Mouse (Mus musculus): Measurements from ENCODE around the gene Lamtor2. TPM values are rescaled to one million over a fixed set of nuclear protein-coding genes. Genes with fewer than 3 reads are reported as not detected.

The Lamtor2 gene
- total and polyA plus RNA-seq, 2 experiments: 125 to 201 TPM

- DNase-seq (ENCODE audit: extremely low read depth, low read depth, low spot score): no peak
- Histone ChIP-seq H3K27ac (replicated peaks; ENCODE audit: insufficient read depth, low read depth, low read length) (no peak overlapping the region), H3K9ac (ENCODE audit: low read depth, low read length) (no peak overlapping the region), H3K27me3 (ENCODE audit: control insufficient read depth, insufficient read depth, low read length) (no peaks in the 10 kb centered on the region), H3K36me3 (ENCODE audit: control insufficient read depth, insufficient read depth, low read length) (no peaks in the 10 kb centered on the region), H3K79me2 (ENCODE audit: control insufficient read depth, insufficient read depth, low read length) (no peaks in the 10 kb centered on the region), H3K4me1 (ENCODE audit: control insufficient read depth, insufficient read depth, low read length) (no peaks in the 10 kb centered on the region), H3K4me3 (ENCODE audit: insufficient read depth, low read depth, low read length) (no peak overlapping the region)
- TF ChIP-seq POLR2A (IDR thresholded peaks at IDR 0.05; ENCODE audit: extremely low read depth, insufficient read depth, low read length) (no peak), CTCF (IDR thresholded peaks at IDR 0.05; ENCODE audit: low read depth, low read length) (no peak)
- WGBS: 97% methylated on average over 6 of the region's 6 CpGs
Measured at GRCm38 (mm10) chr3:88521156-88521555, 31.7 kb downstream of the Lamtor2 start.

GRCm38 (mm10) chr3:88520078-88520477, 32.8 kb downstream of the Lamtor2 start:
- no peaks in the 10 kb centered on the region for H3K4me1 ChIP-seq (ENCODE audit: control insufficient read depth, insufficient read depth, low read length)
- TF ChIP-seq CTCF (IDR thresholded peaks at IDR 0.05; ENCODE audit: low read depth, low read length): no peak
- no peak for TF ChIP-seq POLR2A (IDR thresholded peaks at IDR 0.05; ENCODE audit: extremely low read depth, insufficient read depth, low read length)
- H3K9ac ChIP-seq (ENCODE audit: low read depth, low read length): no peak overlapping the region
- WGBS: 84% methylated on average over 2 of the region's 2 CpGs
- H3K27me3 ChIP-seq (ENCODE audit: control insufficient read depth, insufficient read depth, low read length): no peaks in the 10 kb centered on the region
- H3K79me2 ChIP-seq (ENCODE audit: control insufficient read depth, insufficient read depth, low read length): no peaks in the 10 kb centered on the region
- H3K36me3 ChIP-seq (ENCODE audit: control insufficient read depth, insufficient read depth, low read length): no peaks in the 10 kb centered on the region
- DNase-seq (ENCODE audit: extremely low read depth, low read depth, low spot score): no peak
- no peak overlapping the region for H3K27ac ChIP-seq (replicated peaks; ENCODE audit: insufficient read depth, low read depth, low read length)
- no peak overlapping the region for H3K4me3 ChIP-seq (ENCODE audit: insufficient read depth, low read depth, low read length)

GRCm38 (mm10) chr3:88518411-88518810, 34.5 kb downstream of the Lamtor2 start:
- 92% methylated on average over 4 of the region's 4 CpGs for WGBS

GRCm38 (mm10) chr3:88516407-88516806, 36.5 kb downstream of the Lamtor2 start:
- Histone ChIP-seq H3K36me3 (ENCODE audit: control insufficient read depth, insufficient read depth, low read length) (no peaks in the 10 kb centered on the region), H3K27me3 (ENCODE audit: control insufficient read depth, insufficient read depth, low read length) (no peaks in the 10 kb centered on the region), H3K27ac (replicated peaks; ENCODE audit: insufficient read depth, low read depth, low read length) (no peak overlapping the region), H3K9ac (ENCODE audit: low read depth, low read length) (no peak overlapping the region), H3K79me2 (ENCODE audit: control insufficient read depth, insufficient read depth, low read length) (no peaks in the 10 kb centered on the region), H3K4me3 (ENCODE audit: insufficient read depth, low read depth, low read length) (no peak overlapping the region), H3K4me1 (ENCODE audit: control insufficient read depth, insufficient read depth, low read length) (no peaks in the 10 kb centered on the region)
- 89% methylated on average over 2 of the region's 2 CpGs for WGBS
- DNase-seq (ENCODE audit: extremely low read depth, low read depth, low spot score): no peak
- no peak for TF ChIP-seq CTCF (IDR thresholded peaks at IDR 0.05; ENCODE audit: low read depth, low read length)
- no peak for TF ChIP-seq POLR2A (IDR thresholded peaks at IDR 0.05; ENCODE audit: extremely low read depth, insufficient read depth, low read length)

More at GRCm38 (mm10) chr3:88518411-88518810, 34.5 kb downstream of the Lamtor2 start:
- no peak for DNase-seq (ENCODE audit: extremely low read depth, low read depth, low spot score)
- no peak overlapping the region for H3K9ac ChIP-seq (ENCODE audit: low read depth, low read length)
- H3K4me1 ChIP-seq (ENCODE audit: control insufficient read depth, insufficient read depth, low read length): no peaks in the 10 kb centered on the region
- H3K4me3 ChIP-seq (ENCODE audit: insufficient read depth, low read depth, low read length): no peak overlapping the region
- H3K27ac ChIP-seq (replicated peaks; ENCODE audit: insufficient read depth, low read depth, low read length): no peak overlapping the region
- H3K27me3 ChIP-seq (ENCODE audit: control insufficient read depth, insufficient read depth, low read length): no peaks in the 10 kb centered on the region
- no peaks in the 10 kb centered on the region for H3K79me2 ChIP-seq (ENCODE audit: control insufficient read depth, insufficient read depth, low read length)
- TF ChIP-seq POLR2A (IDR thresholded peaks at IDR 0.05; ENCODE audit: extremely low read depth, insufficient read depth, low read length): no peak
- TF ChIP-seq CTCF (IDR thresholded peaks at IDR 0.05; ENCODE audit: low read depth, low read length): no peak
- H3K36me3 ChIP-seq (ENCODE audit: control insufficient read depth, insufficient read depth, low read length): no peaks in the 10 kb centered on the region

- TF ChIP-seq CTCF (IDR thresholded peaks at IDR 0.05; ENCODE audit: low read depth, low read length) (no peak), POLR2A (IDR thresholded peaks at IDR 0.05; ENCODE audit: extremely low read depth, insufficient read depth, low read length) (no peak)
- H3K4me1 ChIP-seq (ENCODE audit: control insufficient read depth, insufficient read depth, low read length): peaks cover 7% of the 10 kb centered on the region
- H3K27me3 ChIP-seq (ENCODE audit: control insufficient read depth, insufficient read depth, low read length): no peaks in the 10 kb centered on the region
- no peak for DNase-seq (ENCODE audit: extremely low read depth, low read depth, low spot score)
- H3K27ac ChIP-seq (replicated peaks; ENCODE audit: insufficient read depth, low read depth, low read length): no peak overlapping the region
- no peak overlapping the region for H3K4me3 ChIP-seq (ENCODE audit: insufficient read depth, low read depth, low read length)
- H3K79me2 ChIP-seq (ENCODE audit: control insufficient read depth, insufficient read depth, low read length): no peaks in the 10 kb centered on the region
- no peak overlapping the region for H3K9ac ChIP-seq (ENCODE audit: low read depth, low read length)
- no peaks in the 10 kb centered on the region for H3K36me3 ChIP-seq (ENCODE audit: control insufficient read depth, insufficient read depth, low read length)
- 95% methylated on average over 2 of the region's 2 CpGs for WGBS
Measured at GRCm38 (mm10) chr3:88515095-88515386, 37.8 kb downstream of the Lamtor2 start.

GRCm38 (mm10) chr3:88514231-88515094, 38.4 kb downstream of the Lamtor2 start:
- Histone ChIP-seq H3K4me3 (ENCODE audit: insufficient read depth, low read depth, low read length) (no peak overlapping the region), H3K9ac (ENCODE audit: low read depth, low read length) (no peak overlapping the region), H3K79me2 (ENCODE audit: control insufficient read depth, insufficient read depth, low read length) (no peaks in the 10 kb centered on the region), H3K4me1 (ENCODE audit: control insufficient read depth, insufficient read depth, low read length) (peaks cover 7% of the 10 kb centered on the region), H3K36me3 (ENCODE audit: control insufficient read depth, insufficient read depth, low read length) (no peaks in the 10 kb centered on the region), H3K27ac (replicated peaks; ENCODE audit: insufficient read depth, low read depth, low read length) (no peak overlapping the region), H3K27me3 (ENCODE audit: control insufficient read depth, insufficient read depth, low read length) (no peaks in the 10 kb centered on the region)
- WGBS: 91% methylated on average over 10 of the region's 10 CpGs
- DNase-seq (ENCODE audit: extremely low read depth, low read depth, low spot score): no peak
- TF ChIP-seq CTCF (IDR thresholded peaks at IDR 0.05; ENCODE audit: low read depth, low read length) (no peak), POLR2A (IDR thresholded peaks at IDR 0.05; ENCODE audit: extremely low read depth, insufficient read depth, low read length) (no peak)

Data from liver, adult 2 months (tissue).